Mouse (Mus musculus): ENCODE measurements around the gene Ccdc126. TPM values are rescaled to one million over a fixed set of nuclear protein-coding genes. Genes with fewer than 3 reads are reported as not detected.

The Ccdc126 gene
- polyA plus RNA-seq, 1 experiment from 2014 or later, result 8.0 TPM

DNA sequence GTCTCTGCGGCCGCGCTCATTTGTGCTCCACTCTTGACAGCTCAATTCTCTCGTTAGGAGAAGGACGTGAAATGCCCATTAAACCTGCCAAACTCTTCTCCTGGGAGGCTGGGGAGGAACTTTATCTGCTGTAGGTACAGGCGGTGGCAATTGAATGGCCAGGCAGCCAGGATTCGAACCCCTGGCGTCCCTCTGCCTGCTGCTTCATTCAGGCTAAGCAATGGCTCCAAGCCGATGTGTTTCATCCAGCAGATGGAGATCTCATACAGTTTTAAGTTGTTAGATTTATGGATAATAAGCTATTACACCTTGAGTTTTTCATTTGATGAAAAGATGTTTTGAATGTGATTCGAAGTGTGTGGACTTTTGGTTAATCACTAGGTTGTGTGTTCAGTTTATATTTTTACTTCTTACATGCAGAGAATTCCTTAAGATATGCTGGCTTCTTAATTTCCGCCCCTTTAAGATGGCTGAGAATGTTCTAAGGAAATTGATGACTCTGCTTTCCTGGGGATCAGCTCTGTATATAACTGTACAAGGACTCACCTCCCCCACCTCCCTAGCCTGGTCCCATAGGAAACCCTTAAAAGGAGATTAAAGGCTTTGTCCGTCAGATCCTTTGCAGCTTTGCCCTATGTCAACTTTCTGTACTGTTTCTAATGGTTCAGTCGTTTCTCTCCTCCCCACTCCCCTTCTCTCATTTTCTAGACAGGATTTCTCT lies 681 bp downstream of the Ccdc126 start:
- peaks cover 32% of the 10 kb centered on the region for H3K4me1 ChIP-seq
- no peak for ATAC-seq (ENCODE audit: extremely low read depth, insufficient number of reproducible peaks, low FRiP score, low TSS enrichment)
- 12% methylated on average over 13 of the region's 13 CpGs for WGBS

DNA sequence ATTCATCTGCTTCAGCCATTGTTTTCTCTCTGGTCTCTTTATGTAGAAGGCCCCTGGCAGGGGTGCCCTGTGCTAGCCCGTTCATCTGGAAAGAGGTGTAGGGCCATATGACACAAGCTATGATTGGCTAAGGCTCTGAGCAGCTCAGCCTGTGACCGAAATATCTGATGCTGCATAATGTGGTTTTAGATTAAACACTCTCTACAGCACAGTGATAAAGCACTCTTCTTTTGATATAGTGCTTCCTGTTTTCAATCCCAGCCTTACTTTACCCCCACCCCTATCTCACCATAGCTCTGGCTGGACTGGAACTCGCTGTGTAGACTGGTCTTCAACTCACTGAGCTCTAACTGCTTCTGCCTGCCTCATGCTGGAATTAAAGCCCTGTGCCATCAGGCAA lies 2.3 kb downstream of the Ccdc126 start:
- H3K9me3 ChIP-seq, result no peaks in the 10 kb centered on the region
- no peak overlapping the region for H3K4me2 ChIP-seq
- H3K9ac ChIP-seq, result no peak overlapping the region
- ATAC-seq (ENCODE audit: extremely low read depth, insufficient number of reproducible peaks, low FRiP score, low TSS enrichment), result no peak
- H3K27me3 ChIP-seq (replicated peaks), result no peaks in the 10 kb centered on the region
- no peak overlapping the region for H3K4me3 ChIP-seq
- no peaks in the 10 kb centered on the region for H3K36me3 ChIP-seq
- peaks cover 32% of the 10 kb centered on the region for H3K4me1 ChIP-seq
- 60% methylated on average over 3 of the region's 3 CpGs for WGBS
- no peak overlapping the region for H3K27ac ChIP-seq (replicated peaks)

More for the DNA sequence above, 681 bp downstream of the Ccdc126 start:
- Histone ChIP-seq H3K27me3 (replicated peaks) (no peaks in the 10 kb centered on the region), H3K4me3 (peak overlapping the region; percentile 74), H3K4me2 (peak overlapping the region; percentile 84), H3K9ac (peak overlapping the region; percentile 85), H3K27ac (replicated peaks) (peak overlapping the region; percentile 78), H3K36me3 (no peaks in the 10 kb centered on the region), H3K9me3 (no peaks in the 10 kb centered on the region)

DNA sequence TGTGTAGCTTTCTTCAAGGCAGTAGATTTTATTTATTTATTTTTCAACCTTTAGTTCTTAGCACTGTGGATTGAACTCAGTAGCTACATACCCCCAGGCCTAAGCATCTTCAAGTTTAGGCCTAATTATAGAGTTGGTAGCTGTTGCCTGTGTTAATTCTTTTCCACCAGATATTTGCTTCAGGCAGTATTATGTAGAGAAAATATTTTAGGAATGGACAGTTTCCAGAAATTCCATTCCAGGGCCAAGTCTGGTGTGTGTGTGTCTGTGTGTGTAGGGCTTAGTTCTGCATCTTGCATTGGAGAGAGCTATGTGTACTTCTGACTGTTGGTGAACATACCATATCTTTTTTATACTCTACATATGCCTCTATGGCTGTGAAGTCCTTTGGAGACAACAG lies 3.0 kb downstream of the Ccdc126 start:
- Histone ChIP-seq H3K4me1 (peaks cover 32% of the 10 kb centered on the region), H3K27ac (replicated peaks) (no peak overlapping the region), H3K4me2 (no peak overlapping the region), H3K4me3 (no peak overlapping the region), H3K9me3 (no peaks in the 10 kb centered on the region), H3K27me3 (replicated peaks) (no peaks in the 10 kb centered on the region), H3K9ac (no peak overlapping the region; the same call in 1 of the 2 replicates), H3K36me3 (no peaks in the 10 kb centered on the region)
- ATAC-seq (ENCODE audit: extremely low read depth, insufficient number of reproducible peaks, low FRiP score, low TSS enrichment), result no peak

DNA sequence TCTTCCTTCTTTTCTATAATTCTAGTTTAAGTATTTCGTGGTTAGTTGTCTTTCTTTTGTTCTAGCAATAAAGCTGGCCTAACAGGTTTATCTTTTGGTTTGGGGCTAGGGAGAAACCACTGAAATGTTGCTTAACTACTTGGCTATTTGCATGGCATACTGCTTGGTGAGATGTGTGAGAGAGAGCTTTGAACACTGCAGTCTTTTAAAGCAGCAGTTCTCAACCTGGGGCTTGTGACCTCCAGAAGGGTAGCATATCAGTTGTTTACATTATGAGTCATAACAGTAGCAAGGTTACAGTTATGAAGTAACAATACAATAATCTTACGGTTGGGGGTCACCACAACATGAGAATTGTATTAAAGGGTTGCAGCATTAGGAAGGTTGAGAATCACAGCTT lies 3.9 kb downstream of the Ccdc126 start:
- Histone ChIP-seq H3K9me3 (no peaks in the 10 kb centered on the region), H3K4me2 (no peak overlapping the region), H3K36me3 (no peaks in the 10 kb centered on the region), H3K4me3 (no peak overlapping the region), H3K27ac (replicated peaks) (no peak overlapping the region), H3K27me3 (replicated peaks) (no peaks in the 10 kb centered on the region), H3K9ac (no peak overlapping the region), H3K4me1 (peaks cover 32% of the 10 kb centered on the region)
- 58% methylated on average over 2 of the region's 2 CpGs for WGBS
- no peak for ATAC-seq (ENCODE audit: extremely low read depth, insufficient number of reproducible peaks, low FRiP score, low TSS enrichment)

DNA sequence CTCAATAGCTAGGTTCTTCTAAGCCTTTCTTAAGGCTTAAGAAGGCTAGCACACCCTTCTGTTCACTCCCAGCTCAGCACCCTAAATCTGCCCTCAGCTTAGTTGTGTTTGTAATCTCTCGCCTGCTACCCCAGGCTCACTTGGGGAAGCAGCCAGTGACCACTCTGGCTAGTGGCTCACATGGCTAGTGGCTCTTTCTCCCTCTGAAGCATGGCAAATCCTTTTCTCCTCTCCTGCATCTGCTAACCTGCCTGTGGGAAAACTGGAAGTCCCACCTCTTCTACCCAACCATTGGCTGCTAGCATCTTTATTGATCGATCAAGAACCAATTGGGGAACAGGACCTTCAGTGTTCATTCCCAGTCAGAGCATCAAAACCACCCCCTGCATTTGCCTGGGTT lies 5.5 kb downstream of the Ccdc126 start:
- no peaks in the 10 kb centered on the region for H3K9me3 ChIP-seq
- no peaks in the 10 kb centered on the region for H3K36me3 ChIP-seq
- no peaks in the 10 kb centered on the region for H3K27me3 ChIP-seq (replicated peaks)
- no peak overlapping the region for H3K4me3 ChIP-seq
- no peak overlapping the region for H3K4me2 ChIP-seq
- no peak overlapping the region for H3K27ac ChIP-seq (replicated peaks)
- no peak overlapping the region for H3K9ac ChIP-seq
- 69% methylated on average over 2 of the region's 2 CpGs for WGBS
- H3K4me1 ChIP-seq, result peaks cover 31% of the 10 kb centered on the region
- no peak for ATAC-seq (ENCODE audit: extremely low read depth, insufficient number of reproducible peaks, low FRiP score, low TSS enrichment)

DNA sequence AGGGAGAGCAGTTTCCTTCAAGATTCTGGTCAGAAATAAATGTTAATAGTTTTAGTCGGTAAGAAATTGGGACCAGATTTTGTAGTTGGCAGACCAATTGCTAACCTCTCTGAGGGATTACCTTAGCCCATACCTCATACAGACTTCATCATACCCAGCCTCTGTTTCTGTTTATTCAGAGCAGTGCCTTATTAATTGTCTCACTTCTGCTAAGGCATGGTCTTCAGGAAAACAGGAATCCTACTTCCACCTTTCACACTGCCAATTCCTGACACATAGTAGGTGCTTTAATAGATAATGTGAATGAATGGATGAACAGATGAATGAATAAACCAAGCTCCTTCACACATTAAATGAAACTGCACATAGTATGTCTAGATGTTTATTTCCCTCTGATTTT lies 6.2 kb downstream of the Ccdc126 start:
- Histone ChIP-seq H3K9me3 (no peaks in the 10 kb centered on the region), H3K4me3 (no peak overlapping the region), H3K27me3 (replicated peaks) (no peaks in the 10 kb centered on the region), H3K9ac (no peak overlapping the region), H3K4me1 (peaks cover 24% of the 10 kb centered on the region), H3K36me3 (no peaks in the 10 kb centered on the region), H3K4me2 (no peak overlapping the region), H3K27ac (replicated peaks) (no peak overlapping the region)
- WGBS, result 88% methylated on average over 1 of the region's 1 CpGs
- no peak for ATAC-seq (ENCODE audit: extremely low read depth, insufficient number of reproducible peaks, low FRiP score, low TSS enrichment)

DNA sequence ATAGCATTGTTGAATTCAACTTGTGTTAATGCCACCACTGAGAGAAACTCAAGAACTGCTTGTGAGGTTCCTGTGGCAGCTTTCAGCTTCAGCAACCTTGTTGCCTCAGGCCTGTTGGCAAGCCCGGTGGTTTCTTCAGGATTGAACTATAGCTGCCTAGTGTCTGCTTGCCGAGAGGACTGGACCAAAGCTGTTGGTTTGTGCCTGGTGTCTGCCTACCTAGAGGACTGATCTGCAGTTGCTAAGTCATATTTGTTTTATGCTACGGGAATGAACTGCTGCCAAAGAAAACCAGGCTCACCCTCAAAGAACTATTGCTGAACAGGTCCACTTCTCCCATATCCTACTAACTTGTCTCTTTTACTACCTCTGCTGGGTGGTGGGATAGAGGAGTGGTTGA lies 7.8 kb downstream of the Ccdc126 start:
- 73% methylated on average over 3 of the region's 3 CpGs for WGBS
- no peaks in the 10 kb centered on the region for H3K27me3 ChIP-seq (replicated peaks)
- H3K4me1 ChIP-seq, result peaks cover 27% of the 10 kb centered on the region
- H3K4me2 ChIP-seq, result no peak overlapping the region
- no peaks in the 10 kb centered on the region for H3K9me3 ChIP-seq
- no peak for ATAC-seq (ENCODE audit: extremely low read depth, insufficient number of reproducible peaks, low FRiP score, low TSS enrichment)
- no peak overlapping the region for H3K9ac ChIP-seq
- H3K36me3 ChIP-seq, result no peaks in the 10 kb centered on the region
- no peak overlapping the region for H3K27ac ChIP-seq (replicated peaks)
- H3K4me3 ChIP-seq, result no peak overlapping the region

DNA sequence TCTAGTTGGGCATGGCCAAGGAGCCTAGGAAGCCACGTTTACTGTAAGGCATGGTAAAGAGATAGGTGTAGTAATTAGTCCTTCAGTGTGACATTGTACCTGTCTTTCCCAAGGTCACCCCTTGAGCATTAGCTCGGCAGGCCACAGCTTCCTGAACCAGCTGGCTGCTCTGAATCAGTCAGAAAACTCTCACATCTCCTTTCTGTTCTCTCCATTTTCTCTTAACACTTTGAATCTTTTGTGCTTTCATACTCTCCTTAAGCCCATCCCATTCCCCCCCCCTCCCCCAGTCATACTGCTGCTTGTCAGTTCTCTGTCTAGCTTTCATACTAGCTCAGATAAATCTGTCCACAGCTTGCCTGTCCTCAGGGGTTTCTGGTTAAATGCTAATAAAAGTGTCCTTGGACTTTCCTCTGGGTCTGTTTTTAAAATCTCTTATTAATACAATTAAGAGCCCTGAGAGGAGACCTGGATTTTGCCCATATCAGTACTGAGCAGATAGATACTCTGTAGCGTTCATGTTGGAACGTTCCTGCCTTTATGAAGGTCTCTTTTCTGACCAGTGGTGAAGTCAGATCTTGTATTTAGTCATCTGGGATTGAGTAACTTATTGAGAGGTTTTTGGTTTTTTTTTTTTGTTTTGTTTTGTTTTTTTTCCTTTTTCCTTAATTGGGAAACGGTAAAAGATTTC lies 12.4 kb downstream of the Ccdc126 start:
- ATAC-seq (ENCODE audit: extremely low read depth, insufficient number of reproducible peaks, low FRiP score, low TSS enrichment), result no peak
- 38% methylated on average over 5 of the region's 5 CpGs for WGBS
- H3K36me3 ChIP-seq, result peaks cover 12% of the 10 kb centered on the region; the same call in 1 of the 2 replicates
- peaks cover 24% of the 10 kb centered on the region for H3K4me1 ChIP-seq
- no peak overlapping the region for H3K4me3 ChIP-seq
- H3K4me2 ChIP-seq, result peak overlapping the region; percentile 4; the same call in 1 of the 2 replicates
- H3K27ac ChIP-seq (replicated peaks), result no peak overlapping the region
- no peaks in the 10 kb centered on the region for H3K27me3 ChIP-seq (replicated peaks)
- H3K9me3 ChIP-seq, result no peaks in the 10 kb centered on the region
- H3K9ac ChIP-seq, result 0 out of 2 replicates have a peak overlapping the region, but pooled peaks have one; percentile 11

DNA sequence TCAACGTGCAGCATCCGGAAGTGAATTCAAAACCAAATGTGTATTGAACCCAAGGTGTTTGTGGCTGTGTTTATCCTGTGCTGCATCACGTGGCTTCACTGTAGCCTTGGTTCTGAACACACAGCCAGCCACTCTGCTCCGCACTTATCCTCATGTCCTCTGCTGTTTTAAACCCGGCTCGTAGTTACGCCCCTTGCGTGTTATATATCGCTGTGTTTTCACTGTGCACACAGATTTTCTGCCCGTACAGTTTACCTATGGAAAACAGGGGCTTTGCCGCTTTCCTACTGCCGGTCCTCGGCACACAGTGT lies 12.9 kb downstream of the Ccdc126 start:
- Histone ChIP-seq H3K27me3 (replicated peaks) (no peaks in the 10 kb centered on the region), H3K27ac (replicated peaks) (no peak overlapping the region), H3K4me2 (peak overlapping the region; percentile 4; the same call in 1 of the 2 replicates), H3K9ac (no peak overlapping the region), H3K4me3 (no peak overlapping the region), H3K36me3 (peaks cover 12% of the 10 kb centered on the region; the same call in 1 of the 2 replicates), H3K4me1 (peaks cover 29% of the 10 kb centered on the region), H3K9me3 (no peaks in the 10 kb centered on the region)
- WGBS, result 54% methylated on average over 13 of the region's 13 CpGs
- no peak for ATAC-seq (ENCODE audit: extremely low read depth, insufficient number of reproducible peaks, low FRiP score, low TSS enrichment)

DNA sequence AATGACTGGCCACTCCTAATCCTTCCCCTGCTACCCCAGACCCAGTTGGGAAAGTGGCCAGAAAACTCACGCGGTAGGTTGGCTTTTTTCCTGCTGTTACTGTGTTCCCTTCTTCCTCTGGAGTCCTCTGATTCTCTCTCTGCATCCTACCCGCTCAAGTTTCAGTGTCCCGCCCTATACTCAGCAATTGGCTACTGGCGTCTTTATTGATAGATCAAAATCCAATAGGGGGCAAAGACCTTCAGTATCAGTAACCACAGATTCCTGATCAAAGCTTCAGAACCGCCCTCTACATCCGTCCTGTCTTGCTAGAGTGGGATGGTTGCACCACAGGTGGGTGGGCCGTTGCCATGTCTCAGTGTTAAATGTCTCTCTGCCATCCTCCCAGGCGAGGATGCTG lies 19.5 kb downstream of the Ccdc126 start:
- ATAC-seq (ENCODE audit: extremely low read depth, insufficient number of reproducible peaks, low FRiP score, low TSS enrichment), result no peak
- Histone ChIP-seq H3K27ac (replicated peaks) (no peak overlapping the region), H3K9me3 (no peaks in the 10 kb centered on the region), H3K4me2 (no peak overlapping the region), H3K4me1 (peaks cover 5% of the 10 kb centered on the region; the same call in 1 of the 2 replicates), H3K27me3 (replicated peaks) (no peaks in the 10 kb centered on the region), H3K4me3 (no peak overlapping the region), H3K9ac (no peak overlapping the region), H3K36me3 (peaks cover 14% of the 10 kb centered on the region; the same call in 1 of the 2 replicates)
- 37% methylated on average over 9 of the region's 9 CpGs for WGBS

DNA sequence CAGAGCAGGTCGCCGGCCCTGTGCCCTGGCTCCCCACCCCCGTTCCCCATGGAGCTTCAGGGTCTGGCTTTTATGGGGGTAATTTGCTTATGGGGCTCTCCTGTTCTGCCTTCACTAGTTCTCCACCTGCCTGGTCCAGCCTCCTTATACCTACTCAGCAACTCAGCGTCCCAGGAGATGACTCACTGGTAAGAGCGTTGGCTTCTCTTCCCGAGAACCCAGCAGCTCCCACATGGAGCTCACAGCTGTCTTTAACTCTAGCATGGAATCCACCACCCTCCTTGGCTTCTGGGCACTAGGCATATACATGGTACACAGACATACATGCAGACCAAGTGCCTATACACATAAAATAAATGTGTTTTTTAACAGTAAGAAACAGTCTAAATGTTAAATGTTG lies 20.1 kb downstream of the Ccdc126 start:
- Histone ChIP-seq H3K27me3 (replicated peaks) (no peaks in the 10 kb centered on the region), H3K9ac (no peak overlapping the region), H3K27ac (replicated peaks) (no peak overlapping the region), H3K4me2 (no peak overlapping the region), H3K9me3 (no peaks in the 10 kb centered on the region), H3K36me3 (peaks cover 11% of the 10 kb centered on the region; the same call in 1 of the 2 replicates), H3K4me1 (peaks cover 5% of the 10 kb centered on the region; the same call in 1 of the 2 replicates), H3K4me3 (no peak overlapping the region)
- ATAC-seq (ENCODE audit: extremely low read depth, insufficient number of reproducible peaks, low FRiP score, low TSS enrichment), result no peak
- WGBS, result 39% methylated on average over 6 of the region's 6 CpGs

Data from heart, embryonic 13.5 days (tissue).